Comparison of ENCODE assay signal across 8 mouse cellular contexts in the genomic region with DNA sequence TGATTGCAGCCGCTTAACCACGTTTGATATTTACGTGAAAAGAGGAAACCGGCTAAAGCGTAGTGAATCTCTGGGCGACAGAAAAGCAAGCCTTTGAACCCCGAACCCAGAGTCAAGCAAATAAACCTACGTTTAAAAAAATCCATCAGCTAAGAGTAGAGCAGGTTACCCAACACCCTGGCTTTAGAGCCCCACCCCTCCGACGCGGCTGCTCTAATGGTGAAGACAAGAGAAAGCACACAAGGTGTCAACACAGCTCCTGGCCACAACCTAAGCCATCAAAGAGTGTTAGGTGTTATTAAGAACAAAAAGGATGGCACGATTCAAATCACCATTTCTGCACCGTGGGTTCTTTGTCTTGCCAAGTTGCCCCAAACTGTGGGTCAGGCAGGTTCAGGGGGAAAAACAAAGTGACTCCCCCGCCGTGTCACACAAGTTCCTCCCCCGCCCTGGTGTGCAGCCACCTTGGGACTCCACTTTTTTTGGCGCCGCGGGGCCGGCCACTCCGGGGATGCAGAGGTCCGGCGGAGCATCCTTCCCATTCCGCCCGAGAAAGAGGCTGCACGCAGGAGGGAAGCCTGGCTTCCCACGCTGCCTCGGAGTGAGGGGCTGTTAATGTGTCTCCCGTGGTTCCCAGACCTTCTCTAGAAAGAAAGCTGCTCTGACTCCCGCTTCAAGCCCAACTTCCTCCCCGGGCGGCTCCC. TPM values are rescaled to one million over a fixed set of nuclear protein-coding genes. Genes with fewer than 3 reads are reported as not detected.
DNase-seq lines count a peak whose midpoint lies in the region; ATAC-seq and TF ChIP-seq lines count a peak whose summit lies in the region.

No protein-coding gene starts in this region.

- ATAC-seq in kidney, embryonic 15.5 days (replicated peaks; ENCODE audit: low FRiP score) = 0 out of 2 replicates have a peak, but pooled peaks have one; percentile 16
- no peak for ATAC-seq in limb, embryonic 15.5 days (ENCODE audit: insufficient number of reproducible peaks, low FRiP score, low TSS enrichment, low read depth)
- ATAC-seq in neural tube, embryonic 13.5 days (ENCODE audit: low read depth) = 0 out of 2 replicates have a peak, but pooled peaks have one; percentile 6

- H3K9ac ChIP-seq in kidney, embryonic 15.5 days = peak overlapping the region; percentile 51
- H3K9ac ChIP-seq in ES-E14 (ENCODE audit: insufficient read depth, low read depth, low read length, poor library complexity, severe bottlenecking) = peak overlapping the region; percentile 75; the same call in 1 of the 2 replicates
- H3K9ac ChIP-seq in limb, embryonic 15.5 days = peak overlapping the region; percentile 51; the same call in 1 of the 2 replicates
- H3K9ac ChIP-seq in neural tube, embryonic 13.5 days = peak overlapping the region; percentile 79

- peaks cover 21% of the 10 kb centered on the region for H3K4me1 ChIP-seq in kidney, embryonic 15.5 days
- peaks cover 0 to 2% of the 10 kb centered on the region in 2 experiments; a peak in 1 of 4 replicates for H3K4me1 ChIP-seq in ES-E14 (ENCODE audit: control insufficient read depth in 2 of 2, insufficient read depth in 2 of 2, low read length in 2 of 2, poor library complexity in 1 of 2)
- peaks cover 63% of the 10 kb centered on the region for H3K4me1 ChIP-seq in erythroblast, embryonic 14.5 days (ENCODE audit: control insufficient read depth)
- peaks cover 20% of the 10 kb centered on the region for H3K4me1 ChIP-seq in limb, embryonic 15.5 days
- peaks cover 34% of the 10 kb centered on the region for H3K4me1 ChIP-seq in neural tube, embryonic 13.5 days (replicated peaks)

- H3K4me3 ChIP-seq in kidney, embryonic 15.5 days (replicated peaks) = peak overlapping the region; percentile 77
- peak overlapping the region; percentile 80 to 93 for H3K4me3 ChIP-seq in ES-E14 (ENCODE audit: insufficient read depth in 1 of 2, low read depth in 1 of 2, low read length in 2 of 2, poor library complexity in 1 of 2, severe bottlenecking in 1 of 2)
- H3K4me3 ChIP-seq in erythroblast, embryonic 14.5 days (replicated peaks) = peak overlapping the region; percentile 83
- H3K4me3 ChIP-seq in limb, embryonic 15.5 days = peak overlapping the region; percentile 70
- H3K4me3 ChIP-seq in neural tube, embryonic 13.5 days = peak overlapping the region; percentile 65

- H3K27me3 ChIP-seq in kidney, embryonic 15.5 days = peaks cover 86% of the 10 kb centered on the region
- H3K27me3 ChIP-seq in erythroblast, embryonic 14.5 days (ENCODE audit: control insufficient read depth) = peaks cover 47% of the 10 kb centered on the region
- H3K27me3 ChIP-seq in limb, embryonic 15.5 days = peaks cover 83% of the 10 kb centered on the region
- H3K27me3 ChIP-seq in neural tube, embryonic 13.5 days = peaks cover 80% of the 10 kb centered on the region

- no peaks in the 10 kb centered on the region for H3K36me3 ChIP-seq in kidney, embryonic 15.5 days
- H3K36me3 ChIP-seq in ES-E14 (ENCODE audit: control insufficient read depth, insufficient read depth, low read length, poor library complexity, severe bottlenecking) = no peaks in the 10 kb centered on the region
- peaks cover 3% of the 10 kb centered on the region; the same call in 1 of the 2 replicates for H3K36me3 ChIP-seq in erythroblast, embryonic 14.5 days (ENCODE audit: control insufficient read depth)
- no peaks in the 10 kb centered on the region for H3K36me3 ChIP-seq in limb, embryonic 15.5 days
- no peaks in the 10 kb centered on the region for H3K36me3 ChIP-seq in neural tube, embryonic 13.5 days

- in situ Hi-C loops in ES-E14 (cut with MboI; ENCODE audit: low sequenced_read_pairs in 2 of 2, unreplicated experiment in 2 of 2) = loop anchor here in 1 of 2 experiments (25.0 kb wide), 1 partner anchor 270 kb away; no protein-coding TSS in a partner anchor

- peak overlapping the region; percentile 98 for H3K4me2 ChIP-seq in kidney, embryonic 15.5 days
- H3K4me2 ChIP-seq in limb, embryonic 15.5 days = peak overlapping the region; percentile 99
- peak overlapping the region; percentile 79 for H3K4me2 ChIP-seq in neural tube, embryonic 13.5 days

- no peak overlapping the region for H3K27ac ChIP-seq in kidney, embryonic 15.5 days
- H3K27ac ChIP-seq in ES-E14 (ENCODE audit: insufficient read depth, low read depth, low read length, poor library complexity, severe bottlenecking) = no peak overlapping the region
- H3K27ac ChIP-seq in limb, embryonic 15.5 days = no peak overlapping the region
- peak overlapping the region; percentile 34; the same call in 1 of the 2 replicates for H3K27ac ChIP-seq in neural tube, embryonic 13.5 days (replicated peaks)

- 2% methylated on average over 32 of the region's 32 CpGs for WGBS in kidney, embryonic 15.5 days
- 3% methylated on average over 32 of the region's 32 CpGs for WGBS in limb, embryonic 15.5 days
- 2% methylated on average over 31 of the region's 32 CpGs for WGBS in neural tube, embryonic 13.5 days

- no peaks in the 10 kb centered on the region for H3K9me3 ChIP-seq in kidney, embryonic 15.5 days (replicated peaks)
- no peaks in the 10 kb centered on the region for H3K9me3 ChIP-seq in ES-E14 (ENCODE audit: control insufficient read depth, insufficient read depth, low read depth, low read length)
- H3K9me3 ChIP-seq in erythroblast, embryonic 14.5 days (ENCODE audit: control insufficient read depth, low read length) = no peaks in the 10 kb centered on the region
- H3K9me3 ChIP-seq in limb, embryonic 15.5 days = no peaks in the 10 kb centered on the region
- H3K9me3 ChIP-seq in neural tube, embryonic 13.5 days = no peaks in the 10 kb centered on the region

- no peak for DNase-seq in kidney, adult 11 months
- DNase-seq in ES-E14 (ENCODE audit: low read depth, low spot score) = no peak
- DNase-seq in layer of hippocampus, adult 11-12 months (ENCODE audit: low spot score) = no peak
- DNase-seq in adrenal gland, postnatal 25 days = no peak

TF ChIP-seq in ES-E14, 5 proteins besides CTCF, POLR2A, EP300 and RAD21:
- TF ChIP-seq MAFK (IDR thresholded peaks at IDR 0.05; ENCODE audit: insufficient read depth, low read depth, low read length) = no peak
- TF ChIP-seq ZC3H11A (IDR thresholded peaks at IDR 0.05; ENCODE audit: borderline replicate concordance, low read depth, low read length) = no peak
- no peak for TF ChIP-seq HCFC1 (IDR thresholded peaks at IDR 0.05; ENCODE audit: borderline replicate concordance, insufficient read depth, low read length)
- TF ChIP-seq ZNF384 (IDR thresholded peaks at IDR 0.05; ENCODE audit: low read depth, low read length) = no peak
- TF ChIP-seq CHD2 (IDR thresholded peaks at IDR 0.05; ENCODE audit: low read depth, low read length) = no peak

RNA-seq across cellular contexts. Expression of a gene that starts 1.2 kb away (rescaled TPM):
- 5.8 and 7.1 TPM in 2 replicates for polyA plus RNA-seq in kidney, embryonic 15.5 days (2015; fragmentation: Nextera tagmentation; extraction: Ambion mirVana)
- 5.4 and 6.2 TPM in 2 replicates for total RNA-seq in ES-E14 (2012; rRNA removed)
- polyA plus RNA-seq in erythroblast, embryonic 14.5 days (2012) = 4.1 TPM in 2 replicates
- 13.8 and 14.2 TPM in 2 replicates for polyA plus RNA-seq in limb, embryonic 15.5 days (2015; fragmentation: Nextera tagmentation; extraction: Ambion mirVana)
- 48.6 and 54.8 TPM in 2 replicates for polyA plus RNA-seq in neural tube, embryonic 13.5 days (2015; fragmentation: Nextera tagmentation; extraction: Ambion mirVana)
- total RNA-seq in adrenal gland, postnatal 25 days (2021) = 16.0 and 20.3 TPM in 2 replicates

RNA-seq across cellular contexts. Expression of a gene that starts 44.1 kb away (rescaled TPM):
- polyA plus RNA-seq in kidney, embryonic 15.5 days (2015; fragmentation: Nextera tagmentation; extraction: Ambion mirVana) = 24.0 and 27.1 TPM in 2 replicates
- total RNA-seq in ES-E14 (2012; rRNA removed) = 73.2 and 73.7 TPM in 2 replicates
- polyA plus RNA-seq in erythroblast, embryonic 14.5 days (2012) = 6.8 and 7.4 TPM in 2 replicates
- polyA plus RNA-seq in limb, embryonic 15.5 days (2015; fragmentation: Nextera tagmentation; extraction: Ambion mirVana) = 23.5 and 27.4 TPM in 2 replicates
- 32.2 and 34.3 TPM in 2 replicates for polyA plus RNA-seq in neural tube, embryonic 13.5 days (2015; fragmentation: Nextera tagmentation; extraction: Ambion mirVana)
- total RNA-seq in adrenal gland, postnatal 25 days (2021) = 123 and 132 TPM in 2 replicates
